Mouse (Mus musculus): ENCODE data around the gene Arl15.

DNA sequence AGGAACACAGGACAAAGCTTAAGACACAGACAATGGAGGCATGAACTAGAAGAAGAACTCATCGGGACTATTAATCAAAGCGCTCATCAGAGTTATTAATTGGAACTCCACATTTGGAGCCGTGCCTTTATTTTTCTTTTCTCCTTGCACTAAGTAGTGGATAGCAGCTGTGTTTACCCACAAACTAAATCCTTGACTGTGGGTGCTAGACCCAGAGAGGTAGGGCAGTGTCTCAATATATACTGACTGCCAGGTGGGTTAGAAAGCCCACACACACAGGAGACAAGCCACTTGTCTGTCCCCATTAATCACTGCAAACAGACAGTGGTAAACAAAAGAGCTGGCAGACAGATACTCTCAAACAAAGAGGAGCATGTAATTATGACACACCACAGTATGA is 147.6 kb downstream of the Arl15 start:
- no peak for TF ChIP-seq CTCF (IDR thresholded peaks at IDR 0.05; ENCODE audit: low read depth)
- TF ChIP-seq EP300 (IDR thresholded peaks at IDR 0.05; ENCODE audit: low read depth): no peak
